Mouse (Mus musculus) midbrain, embryonic 14.5 days (tissue): ENCODE measurements at regions not wholly inside any gene's neighbourhood (a gene's known extent, or its start where the extent isn't known, plus 50 kb on each side); places are given as distances from the start of the nearest gene placed in this dataset.

Source experiments
- ATAC-seq: fragments of 200-750 bp; cut with Nextera tagmentation; 2 replicates; pipeline ENCODE4 v1.8.0; 2017; ENCODE audit warnings: moderate number of reproducible peaks, moderate library complexity; ENCODE audit not compliant: low FRiP score, low TSS enrichment
- DNase-seq: peaks from one replicate; pipeline ENCODE4 v3.0.0-alpha.2; 2015
- H3K27ac ChIP-seq: fragments of 300-500 bp; sonication (generic); replicated peaks from 2 replicates; pipeline ENCODE4 v1.5.1; 2014; ENCODE audit warnings: mild to moderate bottlenecking, low read depth, low read length, moderate library complexity
- H3K27me3 ChIP-seq: fragments of 300-500 bp; sonication (generic); 2 replicates; pipeline ENCODE4 v1.6.1; 2014; ENCODE audit warnings: low read length, control low read depth, mixed read lengths; ENCODE audit not compliant: control insufficient read depth, insufficient read depth
- H3K36me3 ChIP-seq: fragments of 300-500 bp; sonication (generic); 2 replicates; pipeline ENCODE4 v1.6.1; 2014; ENCODE audit warnings: low read length, control low read depth; ENCODE audit not compliant: control insufficient read depth, insufficient read depth
- H3K4me1 ChIP-seq: fragments of 300-500 bp; sonication (generic); 2 replicates; pipeline ENCODE4 v1.6.1; 2014; ENCODE audit warnings: mild to moderate bottlenecking, antibody characterized with exemption, low read length, control low read depth; ENCODE audit not compliant: control insufficient read depth, insufficient read depth
- H3K4me2 ChIP-seq: fragments of 300-500 bp; sonication (generic); 2 replicates; pipeline ENCODE4 v1.6.1; 2014; ENCODE audit warnings: mild to moderate bottlenecking, low read length, moderate library complexity
- H3K4me3 ChIP-seq: fragments of 300-500 bp; sonication (generic); replicated peaks from 2 replicates; pipeline ENCODE4 v1.5.1; 2014; ENCODE audit warnings: low read depth, low read length
- H3K9ac ChIP-seq: fragments of 300-500 bp; sonication (generic); replicated peaks from 2 replicates; pipeline ENCODE4 v1.6.1; 2014; ENCODE audit warnings: mild to moderate bottlenecking, low read length, moderate library complexity
- H3K9me3 ChIP-seq: fragments of 300-500 bp; sonication (generic); 2 replicates; pipeline ENCODE4 v1.6.1; 2016; ENCODE audit warnings: low read length, control low read depth, mixed read lengths; ENCODE audit not compliant: control insufficient read depth
- WGBS: fragments of 180-500 bp; shearing (Covaris S2); extraction: QIAGEN DNeasy Blood & Tissue Kit; methylation state at CpG from one replicate; pipeline ENCODE4 v1.1.7; 2014; 5-methylcytosine and 5-hydroxymethylcytosine counted together

DNA sequence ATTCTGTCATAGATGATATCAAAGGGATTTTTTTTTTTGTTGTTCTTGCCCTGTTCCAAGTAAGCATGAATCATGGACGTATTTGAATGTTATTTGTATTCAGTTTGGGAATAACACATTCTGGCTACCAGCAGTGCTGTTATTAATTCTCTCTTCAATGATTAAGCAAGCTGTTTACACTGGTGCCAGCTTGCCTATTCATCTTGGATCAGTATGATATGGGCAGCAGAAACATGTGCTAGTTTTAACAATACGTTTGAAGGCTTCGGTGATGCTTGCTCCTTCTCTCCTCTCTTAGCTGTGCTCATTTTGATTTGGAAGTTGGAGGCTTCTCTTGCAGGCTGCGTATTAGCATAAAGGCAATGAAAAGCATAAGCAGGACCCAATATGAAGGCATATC, 984.9 kb upstream of the Slc10a2 start:
- Histone ChIP-seq H3K27ac (no peak overlapping the region), H3K4me3 (no peak overlapping the region), H3K27me3 (no peaks in the 10 kb centered on the region), H3K9ac (no peak overlapping the region), H3K4me1 (no peaks in the 10 kb centered on the region), H3K36me3 (no peaks in the 10 kb centered on the region), H3K9me3 (no peaks in the 10 kb centered on the region), H3K4me2 (no peak overlapping the region)
- whole genome bisulfite sequencing: 84% methylated on average over 4 of the region's 4 CpGs
- DNase-seq (no peak), ATAC-seq (no peak)

GRCm38 (mm10) chr8:6043939-6044577, 938.9 kb upstream of the Slc10a2 start:
- Histone ChIP-seq H3K27me3 (no peaks in the 10 kb centered on the region), H3K4me2 (no peak overlapping the region), H3K4me1 (no peaks in the 10 kb centered on the region), H3K27ac (no peak overlapping the region), H3K9ac (no peak overlapping the region), H3K4me3 (no peak overlapping the region), H3K9me3 (no peaks in the 10 kb centered on the region), H3K36me3 (no peaks in the 10 kb centered on the region)
- 42% methylated on average over 5 of the region's 5 CpGs for WGBS
- DNase-seq: peak; percentile 74
- peak; percentile 20; the same call in 1 of the 2 replicates for ATAC-seq

DNA sequence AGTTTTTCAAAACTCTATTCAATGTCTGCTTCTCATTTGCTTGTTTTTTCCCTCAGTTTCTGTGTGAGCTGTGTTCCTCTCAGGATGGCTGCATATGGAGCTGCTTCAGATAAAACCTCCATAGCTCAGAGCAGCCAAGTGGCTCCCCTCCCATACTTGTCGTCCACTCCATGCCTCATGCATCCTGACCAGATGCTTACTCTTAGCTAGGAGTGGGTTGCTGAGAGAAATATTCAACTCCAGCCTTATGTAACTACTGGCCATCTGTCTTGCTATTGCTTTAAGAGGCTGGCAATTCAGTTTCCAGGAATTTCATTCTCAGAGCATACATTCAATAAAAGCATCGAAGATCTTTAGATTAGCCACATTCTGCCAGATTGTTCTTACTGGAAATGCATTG, 907.1 kb upstream of the Slc10a2 start:
- no peak overlapping the region for H3K4me3 ChIP-seq
- H3K4me1 ChIP-seq: no peaks in the 10 kb centered on the region
- H3K27me3 ChIP-seq: no peaks in the 10 kb centered on the region
- H3K9me3 ChIP-seq: no peaks in the 10 kb centered on the region
- H3K9ac ChIP-seq: no peak overlapping the region
- ATAC-seq: no peak
- H3K36me3 ChIP-seq: no peaks in the 10 kb centered on the region
- no peak for DNase-seq
- 74% methylated on average over 2 of the region's 2 CpGs for WGBS
- H3K4me2 ChIP-seq: no peak overlapping the region
- H3K27ac ChIP-seq: no peak overlapping the region

- Histone ChIP-seq H3K27me3 (no peaks in the 10 kb centered on the region), H3K27ac (no peak overlapping the region), H3K9ac (no peak overlapping the region), H3K9me3 (no peaks in the 10 kb centered on the region), H3K4me2 (no peak overlapping the region), H3K4me1 (no peaks in the 10 kb centered on the region), H3K36me3 (no peaks in the 10 kb centered on the region), H3K4me3 (no peak overlapping the region)
- ATAC-seq (no peak), DNase-seq (no peak)
Measured at GRCm38 (mm10) chr8:6011182-6011581, 906.0 kb upstream of the Slc10a2 start.

DNA sequence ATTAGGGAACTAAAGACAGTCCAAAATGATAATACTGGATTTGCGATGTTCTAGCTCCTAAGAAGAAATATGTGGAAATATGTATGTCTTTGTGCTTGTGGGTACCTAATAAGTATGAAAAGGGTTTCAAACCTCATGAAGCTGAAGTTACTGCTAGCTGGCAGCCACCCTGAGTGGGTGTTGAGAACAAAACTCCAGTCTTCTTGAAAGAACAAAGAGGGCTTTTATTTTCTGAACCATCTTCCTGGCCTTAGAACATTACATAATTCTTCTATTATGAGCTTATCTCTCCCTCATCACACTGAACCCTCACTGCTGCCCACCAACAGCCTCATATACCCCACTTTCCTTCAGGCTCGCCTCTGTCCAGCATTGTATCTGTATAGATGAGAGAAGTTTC, 905.6 kb upstream of the Slc10a2 start:
- Histone ChIP-seq H3K9ac (no peak overlapping the region), H3K27ac (no peak overlapping the region), H3K4me3 (no peak overlapping the region), H3K27me3 (no peaks in the 10 kb centered on the region), H3K9me3 (no peaks in the 10 kb centered on the region), H3K4me2 (no peak overlapping the region), H3K36me3 (no peaks in the 10 kb centered on the region), H3K4me1 (no peaks in the 10 kb centered on the region)
- ATAC-seq: no peak
- DNase-seq: no peak
- 78% methylated on average over 2 of the region's 2 CpGs for WGBS

GRCm38 (mm10) chr8:6002612-6003011, 897.5 kb upstream of the Slc10a2 start:
- no peak overlapping the region for H3K4me2 ChIP-seq
- H3K27ac ChIP-seq: no peak overlapping the region
- no peaks in the 10 kb centered on the region for H3K4me1 ChIP-seq
- H3K27me3 ChIP-seq: no peaks in the 10 kb centered on the region
- no peaks in the 10 kb centered on the region for H3K9me3 ChIP-seq
- H3K4me3 ChIP-seq: no peak overlapping the region
- ATAC-seq: no peak
- WGBS: 24% methylated on average over 1 of the region's 1 CpGs
- no peak overlapping the region for H3K9ac ChIP-seq
- DNase-seq: peak; percentile 24
- H3K36me3 ChIP-seq: no peaks in the 10 kb centered on the region

DNA sequence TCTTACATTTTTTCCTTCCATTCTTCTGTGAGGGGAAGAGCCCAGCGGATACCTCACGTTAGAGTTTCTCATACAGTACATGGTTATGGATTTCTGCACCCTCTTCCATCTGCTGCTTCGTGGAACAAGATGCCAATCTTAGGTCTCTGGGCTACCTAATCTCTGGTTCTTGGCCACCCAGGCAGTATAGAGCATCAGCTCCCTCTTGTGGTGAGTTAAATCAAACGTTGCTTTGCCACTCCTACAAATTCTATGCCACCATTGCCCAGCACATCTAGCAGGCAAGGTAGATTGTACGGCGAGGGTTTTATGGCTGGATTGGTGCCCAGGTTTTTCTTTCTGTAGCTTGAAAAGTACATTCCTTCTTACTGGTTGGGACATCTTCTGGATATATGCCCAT, 889.7 kb upstream of the Slc10a2 start:
- no peak overlapping the region for H3K9ac ChIP-seq
- H3K9me3 ChIP-seq: no peaks in the 10 kb centered on the region
- ATAC-seq: no peak
- no peak overlapping the region for H3K4me2 ChIP-seq
- H3K4me3 ChIP-seq: no peak overlapping the region
- H3K27me3 ChIP-seq: no peaks in the 10 kb centered on the region
- no peaks in the 10 kb centered on the region for H3K4me1 ChIP-seq
- 61% methylated on average over 6 of the region's 6 CpGs for WGBS
- DNase-seq: peak; percentile 18
- H3K27ac ChIP-seq: no peak overlapping the region
- H3K36me3 ChIP-seq: no peaks in the 10 kb centered on the region

DNA sequence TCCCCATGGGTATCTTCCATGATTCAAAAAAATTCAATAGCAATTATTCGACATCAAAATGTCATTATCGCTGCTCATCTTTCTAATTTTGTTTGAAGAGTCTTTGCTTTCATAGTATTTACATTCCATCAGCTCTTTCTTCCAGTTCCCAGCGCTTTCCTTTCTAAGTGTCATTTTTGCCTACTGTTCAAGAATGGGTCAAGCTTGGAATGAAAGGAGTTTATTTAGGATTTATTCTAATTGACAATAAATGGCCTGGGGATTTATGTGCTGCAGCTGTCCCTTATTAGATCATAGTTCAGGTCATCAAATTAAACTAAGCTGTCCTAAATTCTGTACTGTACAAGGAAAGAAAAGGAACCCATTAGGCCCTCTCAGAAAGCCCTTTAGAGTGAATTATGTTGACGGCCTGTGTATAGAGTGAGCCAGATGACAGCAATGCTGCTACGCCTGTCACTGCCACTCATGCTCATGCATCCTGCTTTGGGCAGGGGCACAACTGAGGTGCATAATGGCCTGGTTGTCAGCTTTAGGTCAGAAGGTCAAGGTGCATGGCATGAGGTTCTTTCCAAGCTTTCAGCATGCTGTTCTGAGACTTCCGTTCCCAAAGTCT, 860.4 kb upstream of the Slc10a2 start:
- 34% methylated on average over 6 of the region's 6 CpGs for WGBS

DNA sequence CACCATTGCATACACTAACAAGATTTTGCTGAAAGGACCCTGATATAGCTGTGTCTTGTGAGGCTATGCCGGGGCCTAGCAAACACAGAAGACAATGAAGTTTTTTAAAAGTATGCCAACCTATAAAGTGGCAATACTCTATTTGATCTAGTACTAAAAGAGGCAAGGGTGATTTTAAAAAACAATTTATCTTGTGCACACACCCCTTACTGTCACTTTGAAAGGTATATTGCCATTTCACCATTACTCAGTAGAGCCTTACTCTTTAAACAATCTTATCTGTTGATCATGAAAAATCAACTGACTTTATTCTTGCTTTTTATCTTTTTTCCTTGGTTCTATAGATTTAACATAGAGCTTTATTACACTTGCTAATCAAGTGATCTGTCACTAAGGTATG, 859.1 kb upstream of the Slc10a2 start:
- no peak for DNase-seq
- whole genome bisulfite sequencing: 92% methylated on average over 1 of the region's 1 CpGs
- Histone ChIP-seq H3K4me1 (no peaks in the 10 kb centered on the region), H3K9me3 (no peaks in the 10 kb centered on the region), H3K4me2 (no peak overlapping the region), H3K27me3 (no peaks in the 10 kb centered on the region), H3K9ac (no peak overlapping the region), H3K36me3 (no peaks in the 10 kb centered on the region), H3K4me3 (no peak overlapping the region), H3K27ac (no peak overlapping the region)
- ATAC-seq: no peak

More for the DNA sequence above, 860.4 kb upstream of the Slc10a2 start:
- Histone ChIP-seq H3K9ac (no peak overlapping the region), H3K4me2 (no peak overlapping the region), H3K4me3 (no peak overlapping the region), H3K9me3 (no peaks in the 10 kb centered on the region), H3K4me1 (no peaks in the 10 kb centered on the region), H3K36me3 (no peaks in the 10 kb centered on the region), H3K27me3 (no peaks in the 10 kb centered on the region), H3K27ac (no peak overlapping the region)
- peak; percentile 5 for DNase-seq
- peak; percentile 48; the same call in 1 of the 2 replicates for ATAC-seq
